Comparison of ENCODE assay signal across 18 mouse cellular contexts in genomic region chr2:113323016-113323415, GRCm38 (mm10). TPM values are rescaled to one million over a fixed set of nuclear protein-coding genes. Genes with fewer than 3 reads are reported as not detected.
DNase-seq lines count a peak whose midpoint lies in the region; ATAC-seq and TF ChIP-seq lines count a peak whose summit lies in the region.
"Had no signal": no experiment of that assay in that cellular context is flagged by ENCODE, and none has a peak within 500 bp of the region (broad histone marks: within the 10 kb centered on the region; RNA-seq: fewer than 3 reads in every experiment).

No protein-coding gene starts in this region.

- in situ Hi-C loops in CH12.LX (cut with MboI; ENCODE audit: low pct_ligation_motif_present, low pct_unique_long_range_greater_than_20kb, low sequenced_read_pairs) = no loop called here

- dilution Hi-C loops in CH12.LX (cut with MboI; ENCODE audit: extremely low pct_ligation_motif_present, extremely low pct_unique_long_range_greater_than_20kb, low sequenced_read_pairs) = no loop called here

- no peak for TF ChIP-seq RAD21 in CH12.LX (IDR thresholded peaks at IDR 0.05; ENCODE audit: low read depth, low read length)

- no peak overlapping the region for H3K9ac ChIP-seq in heart, embryonic 12.5 days
- H3K9ac ChIP-seq in CH12.LX (ENCODE audit: insufficient read depth, low read depth) = no peak overlapping the region
- H3K9ac ChIP-seq: forebrain, embryonic 12.5 days; neural tube, embryonic 13.5 days had no signal

- no peak for TF ChIP-seq CTCF in CH12.LX (conservative IDR thresholded peaks at IDR 0.05 in 1 of 2, IDR thresholded peaks at IDR 0.05 in 1 of 2; ENCODE audit: low read depth in 2 of 2, low read length in 2 of 2)

- intact Hi-C loops in gastrocnemius, postnatal 14 days (cut with DNase I; ENCODE audit: low total_unique reads) = no loop called here

- no peaks in the 10 kb centered on the region; the same call in 1 of the 2 replicates for H3K27me3 ChIP-seq in heart, embryonic 12.5 days (replicated peaks)
- no peaks in the 10 kb centered on the region for H3K27me3 ChIP-seq in CH12.LX (replicated peaks)

- H3K4me3 ChIP-seq in heart, embryonic 12.5 days = no peak overlapping the region
- H3K4me3 ChIP-seq in CH12.LX (replicated peaks in 1 of 3; ENCODE audit: low read depth in 2 of 3, low read length in 2 of 3, poor library complexity in 1 of 3) = no peak overlapping the region
- H3K4me3 ChIP-seq: forebrain, embryonic 12.5 days; left cerebral cortex, adult 2 months; neural tube, embryonic 13.5 days had no signal

- H3K4me2 ChIP-seq in heart, embryonic 12.5 days = no peak overlapping the region
- H3K4me2 ChIP-seq in CH12.LX (ENCODE audit: insufficient read depth, low read depth, poor library complexity, severe bottlenecking) = peak overlapping the region; percentile 7; the same call in 1 of the 2 replicates
- H3K4me2 ChIP-seq: forebrain, embryonic 12.5 days; liver, embryonic 11.5 days; midbrain, embryonic 11.5 days; neural tube, embryonic 13.5 days had no signal

- no peaks in the 10 kb centered on the region for H3K36me3 ChIP-seq in heart, embryonic 12.5 days
- H3K36me3 ChIP-seq in CH12.LX (replicated peaks in 1 of 2; ENCODE audit: control insufficient read depth in 1 of 2, insufficient read depth in 1 of 2, low read length in 1 of 2) = no peaks in the 10 kb centered on the region
- H3K36me3 ChIP-seq: forebrain, embryonic 12.5 days; neural tube, embryonic 13.5 days had no signal

- WGBS in heart, embryonic 12.5 days = 34% methylated on average over 7 of the region's 7 CpGs

- no peaks in the 10 kb centered on the region; the same call in 1 of the 2 replicates for H3K9me3 ChIP-seq in heart, embryonic 12.5 days (replicated peaks)
- peaks cover 8% of the 10 kb centered on the region for H3K9me3 ChIP-seq in CH12.LX (replicated peaks; ENCODE audit: low read length)
- H3K9me3 ChIP-seq: forebrain, embryonic 12.5 days; neural tube, embryonic 13.5 days had no signal

- H3K79me2 ChIP-seq in CH12.LX (replicated peaks; ENCODE audit: control insufficient read depth, extremely low read depth, insufficient read depth, poor library complexity, severe bottlenecking) = no peaks in the 10 kb centered on the region

- TF ChIP-seq EP300 in CH12.LX (IDR thresholded peaks at IDR 0.05; ENCODE audit: low read length) = no peak

- TF ChIP-seq POLR2A in CH12.LX (IDR thresholded peaks at IDR 0.05; ENCODE audit: low read depth, low read length) = no peak

- no peak for ATAC-seq in heart, embryonic 12.5 days (ENCODE audit: insufficient number of reproducible peaks, low FRiP score)
- ATAC-seq: hindbrain, embryonic 16.5 days; lung, postnatal 0 days had no signal

- peak; percentile 16 to 37 for DNase-seq in heart, adult 18-20 months
- no peak for DNase-seq in CH12.LX (ENCODE audit: extremely low read depth)
- peak; percentile 56 to 64 for DNase-seq in adrenal gland, postnatal 36 days
- DNase-seq in cerebellum, postnatal 14 days = peak; percentile 78 to 82
- no peak for DNase-seq in spleen, adult 18-20 months
- no peak for DNase-seq in thymus, postnatal 36 days
- DNase-seq in gastrocnemius, postnatal 14 days = no peak
- DNase-seq: kidney, postnatal 14 days; thymus, postnatal 14 days had no signal

- H3K27ac ChIP-seq in heart, embryonic 12.5 days (ENCODE audit: poor library complexity, severe bottlenecking) = no peak overlapping the region
- no peak overlapping the region for H3K27ac ChIP-seq in CH12.LX (ENCODE audit: insufficient read depth, low read depth)
- H3K27ac ChIP-seq: forebrain, embryonic 12.5 days; left cerebral cortex, adult 2 months; neural tube, embryonic 13.5 days had no signal

- H3K4me1 ChIP-seq in heart, embryonic 12.5 days (replicated peaks) = peaks cover 6% of the 10 kb centered on the region
- H3K4me1 ChIP-seq in CH12.LX (ENCODE audit: control insufficient read depth in 1 of 2, insufficient read depth in 2 of 2) = peaks cover 3 to 5% of the 10 kb centered on the region in 2 experiments; a peak in 1 of 4 replicates

TF ChIP-seq in CH12.LX, 34 proteins besides CTCF, POLR2A, EP300 and RAD21:
- TF ChIP-seq NELFE (IDR thresholded peaks at IDR 0.05; ENCODE audit: low read depth, low read length) = no peak
- no peak for TF ChIP-seq MXI1 (IDR thresholded peaks at IDR 0.05; ENCODE audit: low read depth, low read length)
- TF ChIP-seq MAFK (IDR thresholded peaks at IDR 0.05; ENCODE audit: insufficient replicate concordance, low read length) = no peak
- no peak for TF ChIP-seq POLR2AphosphoS2 (IDR thresholded peaks at IDR 0.05; ENCODE audit: low read depth, low read length)
- no peak for TF ChIP-seq ELF1 (IDR thresholded peaks at IDR 0.05; ENCODE audit: low read depth, low read length)
- TF ChIP-seq TBP (conservative IDR thresholded peaks at IDR 0.05; ENCODE audit: low read depth, low read length) = no peak
- TF ChIP-seq PAX5 (IDR thresholded peaks at IDR 0.05; ENCODE audit: low read length) = no peak
- no peak for TF ChIP-seq KAT2A (IDR thresholded peaks at IDR 0.05; ENCODE audit: insufficient replicate concordance, low read length)
- TF ChIP-seq ZKSCAN1 (IDR thresholded peaks at IDR 0.05; ENCODE audit: borderline replicate concordance, low read depth, low read length) = no peak
- no peak for TF ChIP-seq USF2 (conservative IDR thresholded peaks at IDR 0.05; ENCODE audit: low read depth, low read length)
- TF ChIP-seq HCFC1 (IDR thresholded peaks at IDR 0.05; ENCODE audit: low read depth, low read length) = no peak
- TF ChIP-seq SMC3 (IDR thresholded peaks at IDR 0.05; ENCODE audit: low read depth, low read length) = no peak
- TF ChIP-seq MAX (IDR thresholded peaks at IDR 0.05; ENCODE audit: low read length) = no peak
- no peak for TF ChIP-seq MYC (IDR thresholded peaks at IDR 0.05; ENCODE audit: low read depth, low read length)
- TF ChIP-seq USF1 (IDR thresholded peaks at IDR 0.05; ENCODE audit: low read depth, low read length) = no peak
- TF ChIP-seq BHLHE40 (IDR thresholded peaks at IDR 0.05; ENCODE audit: low read depth, low read length) = no peak
- TF ChIP-seq NRF1 (IDR thresholded peaks at IDR 0.05; ENCODE audit: low read depth, low read length) = no peak
- no peak for TF ChIP-seq MEF2A (IDR thresholded peaks at IDR 0.05; ENCODE audit: borderline replicate concordance, low read depth, low read length)
- no peak for TF ChIP-seq ZMIZ1 (IDR thresholded peaks at IDR 0.05; ENCODE audit: low read depth, low read length)
- TF ChIP-seq IRF4 (IDR thresholded peaks at IDR 0.05; ENCODE audit: low read depth, low read length) = no peak

RNA-seq across cellular contexts. Expression of gene Fmn1, which starts 4.5 kb away (rescaled TPM):
- total RNA-seq in heart, adult 18-20 months (2021) = 10 to 100 TPM; 32.1 to 42.8 TPM
- polyA plus RNA-seq in heart, embryonic 12.5 days (2016; fragmentation: Nextera tagmentation; extraction: Ambion mirVana) = 2.3 and 2.5 TPM in 2 replicates
- total RNA-seq in CH12.LX (2012; rRNA removed) = 0.08 and 0.13 TPM in 2 replicates
- 0.20 and 0.36 TPM in 2 replicates for total RNA-seq in CH12.LX (2014; rRNA removed)
- 0.57 and 0.79 TPM in 2 replicates for polyA plus RNA-seq in CH12.LX (2012; ENCODE audit: insufficient read length, low read depth)
- 1 to 10 TPM; 1.8 to 3.7 TPM for total RNA-seq in adrenal gland, postnatal 36 days (2021)
- 1 to 10 TPM; 2.7 to 5.1 TPM for total RNA-seq in gastrocnemius, postnatal 14 days (2021)

RNA-seq across cellular contexts. Expression of gene Tmco5b, which starts 37.5 kb away (rescaled TPM):
- total RNA-seq in heart, adult 18-20 months (2021) = not detected
- polyA plus RNA-seq in heart, embryonic 12.5 days (2016; fragmentation: Nextera tagmentation; extraction: Ambion mirVana) = not detected in 2 replicates
- not detected in 2 replicates for total RNA-seq in CH12.LX (2012; rRNA removed)
- not detected in 2 replicates for total RNA-seq in CH12.LX (2014; rRNA removed)
- polyA plus RNA-seq in CH12.LX (2012; ENCODE audit: insufficient read length, low read depth) = not detected in 2 replicates
- total RNA-seq in adrenal gland, postnatal 36 days (2021) = not detected
- not detected for total RNA-seq in gastrocnemius, postnatal 14 days (2021)
- total RNA-seq: left cerebral cortex, adult 2 months had no signal
- polyA plus RNA-seq: embryonic facial prominence, embryonic 11.5 days; forebrain, embryonic 12.5 days; hindbrain, embryonic 16.5 days; liver, embryonic 11.5 days; lung, postnatal 0 days; midbrain, embryonic 11.5 days; neural tube, embryonic 13.5 days had no signal

Comparison
In these comparisons a context has a peak if more than half of its experiments do, and no peak if none do; other contexts are left out.
1. DNase-seq: peak in heart, adult 18-20 months (2 of 2), adrenal gland, postnatal 36 days (2 of 2) and cerebellum, postnatal 14 days (2 of 2); none in CH12.LX (single experiment), spleen, adult 18-20 months (0 of 2), thymus, postnatal 36 days (0 of 2) and gastrocnemius, postnatal 14 days (single experiment).
2. RNA of gene Fmn1, which starts 4.5 kb away (total RNA-seq): 32.1 to 42.8 TPM in heart, adult 18-20 months; 2.7 to 5.1 TPM in gastrocnemius, postnatal 14 days, 1.8 to 3.7 TPM in adrenal gland, postnatal 36 days and 0.08 to 0.36 TPM in CH12.LX; every median in the first group is over 4 times any median in the second.